Mouse (Mus musculus) olfactory bulb, adult 2 months (tissue): Measurements from ENCODE around the gene Spice1.

ENCODE experiments used
- CTCF ChIP-seq: fragments of 200-500 bp; IDR thresholded peaks from 2 replicates; pipeline ENCODE4 v1.5.1; 2012; ENCODE audit warnings: low read depth, mild to moderate bottlenecking, low read length, moderate library complexity; ENCODE audit not compliant: insufficient read depth
- POLR2A ChIP-seq: fragments of 200-500 bp; IDR thresholded peaks from 2 replicates; pipeline ENCODE4 v1.6.1; 2012; ENCODE audit warnings: mild to moderate bottlenecking, low read depth, low read length, moderate library complexity; ENCODE audit not compliant: insufficient read depth

- TF ChIP-seq CTCF (no peak), POLR2A (no peak)
Measured at GRCm38 (mm10) chr16:44299438-44300093, 47.4 kb upstream of the Spice1 start.
